Mouse (Mus musculus) ES-CJ7 (cell line): Measurements from ENCODE around the gene Serpine1.

Experiments used
- DNase-seq: peaks from one replicate; pipeline ENCODE4 v3.0.0; 2011; ENCODE audit warnings: low read depth, low spot score

The Serpine1 gene

GRCm38 (mm10) chr5:137096037-137096436 lies 24.0 kb upstream of the Serpine1 start:
- no peak for DNase-seq

- no peak for DNase-seq
Measured at GRCm38 (mm10) chr5:137095135-137095534, 23.1 kb upstream of the Serpine1 start.

- DNase-seq = no peak
Measured at GRCm38 (mm10) chr5:137093720-137094119, 21.7 kb upstream of the Serpine1 start.

- no peak for DNase-seq
Measured at GRCm38 (mm10) chr5:137091560-137091959, 19.5 kb upstream of the Serpine1 start.

GRCm38 (mm10) chr5:137090870-137091269 lies 18.8 kb upstream of the Serpine1 start:
- DNase-seq = no peak

- DNase-seq = no peak
Measured at GRCm38 (mm10) chr5:137087410-137087809, 15.3 kb upstream of the Serpine1 start.

- DNase-seq = peak; percentile 66
Measured at GRCm38 (mm10) chr5:137085731-137086130, 13.7 kb upstream of the Serpine1 start.

GRCm38 (mm10) chr5:137085021-137085420 lies 13.0 kb upstream of the Serpine1 start:
- DNase-seq = peak; percentile 43

GRCm38 (mm10) chr5:137083051-137083450 lies 11.0 kb upstream of the Serpine1 start:
- DNase-seq = no peak

- no peak for DNase-seq
Measured at GRCm38 (mm10) chr5:137079849-137080248, 7.8 kb upstream of the Serpine1 start.

- DNase-seq = no peak
Measured at GRCm38 (mm10) chr5:137078616-137079015, 6.5 kb upstream of the Serpine1 start.

- DNase-seq = no peak
Measured at GRCm38 (mm10) chr5:137078041-137078440, 6.0 kb upstream of the Serpine1 start.

- no peak for DNase-seq
Measured at GRCm38 (mm10) chr5:137077187-137077586, 5.1 kb upstream of the Serpine1 start.

- no peak for DNase-seq
Measured at GRCm38 (mm10) chr5:137076191-137076930, 4.3 kb upstream of the Serpine1 start.

GRCm38 (mm10) chr5:137075726-137076125 lies 3.7 kb upstream of the Serpine1 start:
- no peak for DNase-seq

- peak; percentile 46 for DNase-seq
Measured at GRCm38 (mm10) chr5:137074191-137074651, 2.2 kb upstream of the Serpine1 start.

- peak; percentile 29 for DNase-seq
Measured at GRCm38 (mm10) chr5:137073141-137073540, 1.1 kb upstream of the Serpine1 start.

- DNase-seq = no peak
Measured at GRCm38 (mm10) chr5:137070881-137071605, 1.0 kb downstream of the Serpine1 start.

- DNase-seq = peak; percentile 32
Measured at GRCm38 (mm10) chr5:137068711-137069110, 3.4 kb downstream of the Serpine1 start.

GRCm38 (mm10) chr5:137065923-137066322 lies 6.1 kb downstream of the Serpine1 start:
- peak; percentile 48 for DNase-seq

- DNase-seq = no peak
Measured at GRCm38 (mm10) chr5:137065454-137065853, 6.6 kb downstream of the Serpine1 start.

- DNase-seq = no peak
Measured at GRCm38 (mm10) chr5:137062601-137063000, 9.5 kb downstream of the Serpine1 start.
